Mouse (Mus musculus) MEL (cell line): ENCODE results near the gene Cryge. TPM values are rescaled to one million over a fixed set of nuclear protein-coding genes. Genes with fewer than 3 reads are reported as not detected.

Experiments used
- DNase-seq: peaks from one replicate; pipeline ENCODE4 v3.0.0; 2011; ENCODE audit warnings: low read depth, low spot score
- H3K27ac ChIP-seq: 2 replicates; pipeline ENCODE4 v1.5.1; 2012; ENCODE audit warnings: low read depth, mild to moderate bottlenecking, control low read depth, low read length, moderate library complexity; ENCODE audit not compliant: control insufficient read depth
- H3K27me3 ChIP-seq, 2 experiments: fragments of 150-350 bp in 1 of 2; sonication (generic) in 1 of 2; 2 replicates each; pipeline ENCODE4 v1.6.1; 2012; ENCODE audit warnings: low read length in 2 of 2, mild to moderate bottlenecking in 2 of 2, improper control_type of control experiment in 1 of 2, moderate library complexity in 1 of 2; ENCODE audit not compliant: insufficient read depth in 2 of 2, control insufficient read depth in 1 of 2
- H3K36me3 ChIP-seq, 2 experiments: 2 replicates each; pipeline ENCODE4 v1.6.1; 2012 to 2014; ENCODE audit warnings: low read length in 2 of 2, improper control_type of control experiment in 1 of 2, inconsistent platforms in 1 of 2, mild to moderate bottlenecking in 1 of 2; ENCODE audit not compliant: insufficient read depth in 2 of 2, control insufficient read depth in 1 of 2
- H3K4me1 ChIP-seq, 2 experiments: fragments of 150-350 bp in 1 of 2; sonication (generic) in 1 of 2; 2 replicates each; pipeline ENCODE4 v1.6.1; 2012; ENCODE audit warnings: low read length in 2 of 2, improper control_type of control experiment in 1 of 2, mild to moderate bottlenecking in 1 of 2; ENCODE audit not compliant: insufficient read depth in 2 of 2, control insufficient read depth in 1 of 2
- H3K4me3 ChIP-seq, 2 experiments: fragments of 150-350 bp in 1 of 2; sonication (generic) in 1 of 2; 2 replicates each; pipeline ENCODE4 v1.5.1; 2012; ENCODE audit warnings: low read depth in 2 of 2, low read length in 2 of 2, mild to moderate bottlenecking in 2 of 2, moderate library complexity in 2 of 2, control low read depth in 1 of 2, improper control_type of control experiment in 1 of 2; ENCODE audit not compliant: control insufficient read depth in 1 of 2, insufficient read depth in 1 of 2
- H3K79me2 ChIP-seq: 2 replicates; pipeline ENCODE4 v1.6.1; 2012; ENCODE audit warnings: mild to moderate bottlenecking, low read length, moderate library complexity; ENCODE audit not compliant: control insufficient read depth, poor library complexity, insufficient read depth
- H3K9ac ChIP-seq: 2 replicates; pipeline ENCODE4 v1.6.1; 2012; ENCODE audit warnings: low read depth, mild to moderate bottlenecking, control low read depth, low read length, moderate library complexity; ENCODE audit not compliant: control insufficient read depth, poor library complexity, severe bottlenecking
- H3K9me3 ChIP-seq: fragments of 150-350 bp; sonication (generic); replicated peaks from 2 replicates; pipeline ENCODE4 v1.6.1; 2012; ENCODE audit warnings: mild to moderate bottlenecking, low read length, improper control_type of control experiment, moderate library complexity; ENCODE audit not compliant: insufficient read depth
- CHD2 ChIP-seq: IDR thresholded peaks from 2 replicates; pipeline ENCODE4 v1.6.1; 2011; ENCODE audit warnings: low read length, improper control_type of control experiment
- E2F4 ChIP-seq: IDR thresholded peaks from 2 replicates; pipeline ENCODE4 v1.6.1; 2011; ENCODE audit warnings: low read depth, low read length, improper control_type of control experiment, borderline replicate concordance
- HCFC1 ChIP-seq: IDR thresholded peaks from 2 replicates; pipeline ENCODE4 v1.6.1; 2012; ENCODE audit warnings: low read depth, mild to moderate bottlenecking, inconsistent platforms, low read length, improper control_type of control experiment, moderate library complexity
- KAT2A ChIP-seq: conservative IDR thresholded peaks from 2 replicates; pipeline ENCODE4 v1.6.1; 2012; ENCODE audit warnings: low read depth, low read length, improper control_type of control experiment, inconsistent platforms
- MAZ ChIP-seq: IDR thresholded peaks from 2 replicates; pipeline ENCODE4 v1.6.1; 2012; ENCODE audit warnings: low read depth, mild to moderate bottlenecking, inconsistent platforms, low read length, improper control_type of control experiment
- MYB ChIP-seq: IDR thresholded peaks from 2 replicates; pipeline ENCODE4 v1.6.1; 2011; ENCODE audit warnings: mild to moderate bottlenecking, low read depth, low read length, improper control_type of control experiment
- MYC ChIP-seq: IDR thresholded peaks from 2 replicates; pipeline ENCODE4 v1.6.1; 2011; ENCODE audit warnings: low read depth, mild to moderate bottlenecking, low read length, improper control_type of control experiment, moderate library complexity
- NRF1 ChIP-seq: IDR thresholded peaks from 2 replicates; pipeline ENCODE4 v1.6.1; 2014; ENCODE audit warnings: low read depth, mild to moderate bottlenecking, inconsistent platforms, low read length, improper control_type of control experiment, moderate library complexity; ENCODE audit not compliant: poor library complexity, insufficient read depth, severe bottlenecking
- POLR2AphosphoS2 ChIP-seq: IDR thresholded peaks from 2 replicates; pipeline ENCODE4 v1.6.1; 2011; ENCODE audit warnings: low read length, improper control_type of control experiment
- SIN3A ChIP-seq: IDR thresholded peaks from 2 replicates; pipeline ENCODE4 v1.6.1; 2012; ENCODE audit warnings: low read length, improper control_type of control experiment, inconsistent platforms
- UBTF ChIP-seq: IDR thresholded peaks from 2 replicates; pipeline ENCODE4 v1.6.1; 2012; ENCODE audit warnings: low read depth, mild to moderate bottlenecking, inconsistent platforms, low read length, improper control_type of control experiment, moderate library complexity, borderline replicate concordance; ENCODE audit not compliant: insufficient read depth
- USF1 ChIP-seq: IDR thresholded peaks from 2 replicates; pipeline ENCODE4 v1.6.1; 2014; ENCODE audit warnings: low read depth, mild to moderate bottlenecking, inconsistent platforms, low read length, improper control_type of control experiment, moderate library complexity
- polyA plus RNA-seq, 2 experiments: library from polyadenylated mRNA; stranded (reverse) in 1 of 2; unstranded in 1 of 2; fragments of >175 nt in 1 of 2; fragments of >200 nt in 1 of 2; gene quantifications; 2 replicates each; pipeline versions ENCODE4 v1.2.1 to v1.2.4; 2012; ENCODE audit warnings: low replicate concordance in 2 of 2, low read depth in 1 of 2; ENCODE audit not compliant: insufficient read length in 2 of 2, insufficient read depth in 1 of 2, missing spikeins in 1 of 2
- total RNA-seq: library from RNA; depleted of rRNA; stranded (reverse); fragments of 300-350 nt; gene quantifications from 2 replicates; pipeline ENCODE4 v1.2.3, GENCODE M21; 2012; rRNA removed

Gene Cryge
- total and polyA plus RNA-seq, 3 experiments: not detected

DNA sequence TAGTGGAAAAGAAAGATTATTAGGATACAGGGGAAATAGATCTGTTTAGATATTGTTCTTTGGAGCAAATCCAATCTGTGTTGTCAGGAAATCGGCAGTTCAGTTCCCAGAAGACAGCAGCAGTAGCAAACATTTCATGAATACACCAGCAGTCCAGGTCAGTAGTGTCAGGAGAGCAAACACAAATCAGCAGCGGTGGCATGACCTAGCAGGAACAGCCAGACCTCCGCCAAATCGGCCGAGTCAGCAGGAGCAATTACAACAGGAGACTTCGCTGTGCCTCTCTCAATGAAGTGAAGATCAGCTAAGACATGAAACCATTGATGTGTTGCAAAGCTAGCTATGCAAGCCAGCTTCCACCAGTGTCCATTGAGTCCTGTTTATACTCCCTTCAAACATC lies 45.4 kb downstream of the Cryge start:
- H3K36me3 ChIP-seq: no peaks in the 10 kb centered on the region
- H3K27me3 ChIP-seq: no peaks in the 10 kb centered on the region; a peak in 1 of 4 replicates
- H3K4me1 ChIP-seq: no peaks in the 10 kb centered on the region
- DNase-seq: no peak
- H3K4me3 ChIP-seq: no peak overlapping the region
- H3K9me3 ChIP-seq: no peaks in the 10 kb centered on the region
- no peak overlapping the region for H3K27ac ChIP-seq
- TF ChIP-seq NRF1: no peak
- TF ChIP-seq USF1: no peak
- TF ChIP-seq CHD2: no peak
- TF ChIP-seq KAT2A: no peak
- no peak for TF ChIP-seq MYC
- TF ChIP-seq UBTF: no peak
- TF ChIP-seq E2F4: no peak
- TF ChIP-seq SIN3A: no peak
- no peak for TF ChIP-seq MAZ
- TF ChIP-seq MYB: no peak
- H3K79me2 ChIP-seq: no peaks in the 10 kb centered on the region
- no peak overlapping the region for H3K9ac ChIP-seq

- Histone ChIP-seq H3K27me3 (no peaks in the 10 kb centered on the region; a peak in 1 of 4 replicates), H3K36me3 (no peaks in the 10 kb centered on the region), H3K4me1 (no peaks in the 10 kb centered on the region), H3K4me3 (no peak overlapping the region), H3K9ac (no peak overlapping the region), H3K27ac (no peak overlapping the region), H3K79me2 (no peaks in the 10 kb centered on the region), H3K9me3 (no peaks in the 10 kb centered on the region)
- TF ChIP-seq POLR2AphosphoS2 (no peak), KAT2A (no peak), HCFC1 (no peak)
- no peak for DNase-seq
Measured at GRCm38 (mm10) chr1:65004526-65004925, 46.4 kb downstream of the Cryge start.

Other genes with a start within 250 kb of the Cryge start
- gene Plekhm3, start 94.3 kb downstream of the Cryge start, total RNA-seq: 1.7 and 1.8 TPM in 2 replicates
- 1 to 10 TPM in 1 of 2 experiments, not detected in 1; 2.0 TPM for gene Plekhm3, start 94.3 kb downstream of the Cryge start, polyA plus RNA-seq
- not detected in 2 replicates for gene Akr1cl, start 18.4 kb downstream of the Cryge start, total RNA-seq
- gene Akr1cl, start 18.4 kb downstream of the Cryge start, polyA plus RNA-seq: not detected
- not detected in 2 replicates for gene Crygd, start 12.3 kb upstream of the Cryge start, total RNA-seq
- gene Crygd, start 12.3 kb upstream of the Cryge start, polyA plus RNA-seq: not detected
- gene Crygc, start 22.5 kb upstream of the Cryge start, total RNA-seq: not detected in 2 replicates
- not detected for gene Crygc, start 22.5 kb upstream of the Cryge start, polyA plus RNA-seq
- not detected in 2 replicates for gene Crygb, start 31.1 kb upstream of the Cryge start, total RNA-seq
- gene Crygb, start 31.1 kb upstream of the Cryge start, polyA plus RNA-seq: not detected
- not detected in 2 replicates for gene Cryga, start 52.2 kb upstream of the Cryge start, total RNA-seq
- not detected for gene Cryga, start 52.2 kb upstream of the Cryge start, polyA plus RNA-seq
- not detected in 2 replicates for gene Gm28845, start 68.4 kb upstream of the Cryge start, total RNA-seq
- not detected for gene Gm28845, start 68.4 kb upstream of the Cryge start, polyA plus RNA-seq
- gene D630023F18Rik, start 72.1 kb upstream of the Cryge start, total RNA-seq: not detected in 2 replicates
- gene D630023F18Rik, start 72.1 kb upstream of the Cryge start, polyA plus RNA-seq: not detected
- gene Idh1, start 135.4 kb upstream of the Cryge start, total RNA-seq: 19.3 and 26.8 TPM in 2 replicates
- 10 to 100 TPM in 1 of 2 experiments, not detected in 1; 26.7 TPM for gene Idh1, start 135.4 kb upstream of the Cryge start, polyA plus RNA-seq
- 13.3 and 14.7 TPM in 2 replicates for gene Pikfyve, start 135.5 kb upstream of the Cryge start, total RNA-seq
- 10 to 100 TPM in 1 of 2 experiments, not detected in 1; 11.5 TPM for gene Pikfyve, start 135.5 kb upstream of the Cryge start, polyA plus RNA-seq
- gene Pth2r, start 230.9 kb upstream of the Cryge start, total RNA-seq: not detected in 2 replicates
- not detected for gene Pth2r, start 230.9 kb upstream of the Cryge start, polyA plus RNA-seq